Mouse (Mus musculus) stomach, postnatal 0 days (tissue): Measurements from ENCODE around the gene Wt1.

Experiments used
- CTCF ChIP-seq: IDR thresholded peaks from 2 replicates; pipeline ENCODE4 v1.5.1; 2016; ENCODE audit warnings: antibody characterized with exemption, low read depth, mild to moderate bottlenecking, moderate library complexity
- EP300 ChIP-seq: optimal IDR thresholded peaks from 2 replicates; pipeline ENCODE3; 2016; ENCODE audit warnings: antibody characterized with exemption

DNA sequence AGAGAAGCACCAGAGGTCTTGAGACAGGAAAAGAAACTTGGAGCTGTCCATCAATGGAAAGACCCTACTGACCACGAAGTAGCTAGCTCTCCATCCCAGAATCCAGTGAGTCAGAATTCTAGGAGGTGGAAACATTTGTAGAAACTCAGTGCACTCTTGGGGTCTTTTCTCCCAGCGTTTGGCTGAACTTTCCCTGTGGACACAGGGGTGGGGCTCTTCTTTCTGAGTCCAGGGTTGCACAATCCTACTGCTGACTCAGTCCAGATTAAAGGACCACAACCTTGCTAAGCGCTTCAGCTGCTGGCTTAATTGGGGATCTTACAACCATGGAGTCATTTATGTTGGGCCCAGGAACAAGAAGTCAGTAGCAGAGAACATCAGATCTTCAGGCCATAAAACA lies 41.8 kb downstream of the Wt1 start:
- TF ChIP-seq CTCF (no peak), EP300 (no peak)
